Mouse (Mus musculus) ES-E14 (cell line): ENCODE data around the gene Hist1h2bc. TPM values are rescaled to one million over a fixed set of nuclear protein-coding genes. Genes with fewer than 3 reads are reported as not detected.

Source experiments
- DNase-seq: peaks from one replicate; pipeline ENCODE4 v3.0.0-alpha.2; 2013; ENCODE audit warnings: low read depth, low spot score
- H3K27ac ChIP-seq: 2 replicates; pipeline ENCODE4 v1.5.1; 2012; ENCODE audit warnings: low read depth, mild to moderate bottlenecking, low read length, moderate library complexity, mixed read lengths; ENCODE audit not compliant: poor library complexity, insufficient read depth, severe bottlenecking
- H3K36me3 ChIP-seq: 2 replicates; pipeline ENCODE4 v1.6.1; 2012; ENCODE audit warnings: mild to moderate bottlenecking, low read length, moderate library complexity, mixed read lengths; ENCODE audit not compliant: control insufficient read depth, poor library complexity, insufficient read depth, severe bottlenecking
- H3K4me1 ChIP-seq, 2 experiments: fragments of 150-350 bp in 1 of 2; sonication (generic) in 1 of 2; 2 replicates each; pipeline ENCODE4 v1.6.1; 2012; ENCODE audit warnings: low read length in 2 of 2, mild to moderate bottlenecking in 1 of 2, mixed read lengths in 1 of 2; ENCODE audit not compliant: control insufficient read depth in 2 of 2, insufficient read depth in 2 of 2, poor library complexity in 1 of 2
- H3K4me3 ChIP-seq, 2 experiments: fragments of 150-350 bp in 1 of 2; sonication (generic) in 1 of 2; 2 replicates each; pipeline ENCODE4 v1.5.1; 2012; ENCODE audit warnings: low read length in 2 of 2, low read depth in 1 of 2, mild to moderate bottlenecking in 1 of 2, mixed read lengths in 1 of 2; ENCODE audit not compliant: insufficient read depth in 1 of 2, poor library complexity in 1 of 2, severe bottlenecking in 1 of 2
- H3K9ac ChIP-seq: 2 replicates; pipeline ENCODE4 v1.6.1; 2012; ENCODE audit warnings: low read depth, mild to moderate bottlenecking, low read length, mixed read lengths; ENCODE audit not compliant: poor library complexity, insufficient read depth, severe bottlenecking
- H3K9me3 ChIP-seq: fragments of 150-350 bp; sonication (generic); 2 replicates; pipeline ENCODE4 v1.6.1; 2012; ENCODE audit warnings: low read depth, mild to moderate bottlenecking, low read length; ENCODE audit not compliant: control insufficient read depth, insufficient read depth
- CHD2 ChIP-seq: IDR thresholded peaks from 2 replicates; pipeline ENCODE4 v1.6.1; 2014; ENCODE audit warnings: mild to moderate bottlenecking, low read depth, low read length, inconsistent platforms
- HCFC1 ChIP-seq: IDR thresholded peaks from 2 replicates; pipeline ENCODE4 v1.6.1; 2012; ENCODE audit warnings: low read length, inconsistent platforms, borderline replicate concordance; ENCODE audit not compliant: insufficient read depth
- MAFK ChIP-seq: IDR thresholded peaks from 2 replicates; pipeline ENCODE4 v1.6.1; 2014; ENCODE audit warnings: mild to moderate bottlenecking, low read depth, low read length, inconsistent platforms; ENCODE audit not compliant: insufficient read depth
- ZC3H11A ChIP-seq: IDR thresholded peaks from 2 replicates; pipeline ENCODE4 v1.6.1; 2012; ENCODE audit warnings: low read depth, mild to moderate bottlenecking, inconsistent platforms, low read length, borderline replicate concordance
- ZNF384 ChIP-seq: IDR thresholded peaks from 2 replicates; pipeline ENCODE4 v1.6.1; 2012; ENCODE audit warnings: low read depth, low read length, inconsistent platforms
- in situ Hi-C, 2 experiments: fragments of 600-800 bp; cut with MboI; formaldehyde crosslinking; loops; one replicate each; pipeline ENCODE4 v1.15.1; 2025; ENCODE audit warnings: low sequenced_read_pairs in 2 of 2, inconsistent platforms in 1 of 2; ENCODE audit not compliant: unreplicated experiment in 2 of 2
- total RNA-seq: library from RNA; depleted of rRNA; stranded (reverse); fragments of 300-350 nt; gene quantifications from 2 replicates; pipeline ENCODE4 v1.2.3, GENCODE M21; 2012

The Hist1h2bc gene
- total RNA-seq, 1 experiment, result 545 TPM

GRCm38 (mm10) chr13:23689459-23689858, 5.5 kb downstream of the Hist1h2bc start:
- Histone ChIP-seq H3K36me3 (no peaks in the 10 kb centered on the region), H3K9ac (no peak overlapping the region), H3K4me3 (no peak overlapping the region), H3K4me1 (no peaks in the 10 kb centered on the region; a peak in 1 of 4 replicates), H3K9me3 (no peaks in the 10 kb centered on the region; the same call in 1 of the 2 replicates), H3K27ac (no peak overlapping the region)
- no peak for TF ChIP-seq HCFC1
- no peak for TF ChIP-seq MAFK
- no peak for TF ChIP-seq ZNF384
- TF ChIP-seq CHD2, result no peak
- no peak for TF ChIP-seq ZC3H11A
- in situ Hi-C loops, result loop anchor here in 1 of 2 experiments (25.0 kb wide), 1 partner anchor 1652 kb away; the partner anchor contains the start of genes Hist1h2ag, Hist1h2ah, Hist1h2bj and Hist1h2bk
- no peak for DNase-seq

- Histone ChIP-seq H3K36me3 (no peaks in the 10 kb centered on the region), H3K27ac (no peak overlapping the region), H3K9ac (no peak overlapping the region), H3K4me1 (peaks cover 0 to 6% of the 10 kb centered on the region in 2 experiments; a peak in 2 of 4 replicates), H3K9me3 (no peaks in the 10 kb centered on the region; the same call in 1 of the 2 replicates), H3K4me3 (no peak overlapping the region)
- in situ Hi-C loops, result loop anchor here (5.0 to 25.0 kb wide), 2 partner anchors 48 to 1657 kb away; partner anchors contain the start of genes Hist1h2ag (in 1 of the 2), Hist1h2ah (in 1 of the 2), Hist1h2bj (in 1 of the 2) and Hist1h2bk (in 1 of the 2)
- DNase-seq, result no peak
- TF ChIP-seq ZNF384 (no peak), MAFK (no peak), CHD2 (no peak), HCFC1 (no peak), ZC3H11A (no peak)
Observed at GRCm38 (mm10) chr13:23693856-23694440, 9.9 kb downstream of the Hist1h2bc start.

DNA sequence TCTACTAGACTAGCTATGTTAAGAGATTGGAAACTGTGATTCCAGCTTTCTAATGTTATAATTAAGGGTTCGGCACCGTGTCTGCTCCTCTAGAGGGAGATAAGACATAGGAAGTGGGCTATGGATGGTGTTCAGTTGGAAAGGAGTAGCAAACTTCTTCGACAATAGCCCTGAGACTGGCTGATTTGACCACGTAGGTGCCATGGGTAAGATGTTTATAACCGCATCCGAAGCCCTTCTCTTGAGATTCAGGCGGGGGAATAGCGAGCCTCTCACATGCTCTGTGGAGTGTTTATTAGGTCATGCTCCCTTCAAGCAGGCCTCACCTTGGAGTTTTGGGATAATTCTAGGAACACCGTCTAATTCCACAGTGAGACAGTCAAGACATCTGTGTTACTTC, 11.0 kb downstream of the Hist1h2bc start:
- no peak overlapping the region for H3K4me3 ChIP-seq
- H3K9me3 ChIP-seq, result no peaks in the 10 kb centered on the region; the same call in 1 of the 2 replicates
- H3K9ac ChIP-seq, result no peak overlapping the region
- no peak for DNase-seq
- H3K27ac ChIP-seq, result no peak overlapping the region
- peaks cover 0 to 6% of the 10 kb centered on the region in 2 experiments; a peak in 2 of 4 replicates for H3K4me1 ChIP-seq
- TF ChIP-seq ZNF384 (no peak), ZC3H11A (no peak), HCFC1 (no peak), MAFK (no peak), CHD2 (no peak)
- in situ Hi-C loops, result loop anchor here (5.0 to 25.0 kb wide), 2 partner anchors 47 to 1658 kb away; partner anchors contain the start of genes Hist1h2ag (in 1 of the 2), Hist1h2ah (in 1 of the 2), Hist1h2bj (in 1 of the 2) and Hist1h2bk (in 1 of the 2)
- no peaks in the 10 kb centered on the region for H3K36me3 ChIP-seq

DNA sequence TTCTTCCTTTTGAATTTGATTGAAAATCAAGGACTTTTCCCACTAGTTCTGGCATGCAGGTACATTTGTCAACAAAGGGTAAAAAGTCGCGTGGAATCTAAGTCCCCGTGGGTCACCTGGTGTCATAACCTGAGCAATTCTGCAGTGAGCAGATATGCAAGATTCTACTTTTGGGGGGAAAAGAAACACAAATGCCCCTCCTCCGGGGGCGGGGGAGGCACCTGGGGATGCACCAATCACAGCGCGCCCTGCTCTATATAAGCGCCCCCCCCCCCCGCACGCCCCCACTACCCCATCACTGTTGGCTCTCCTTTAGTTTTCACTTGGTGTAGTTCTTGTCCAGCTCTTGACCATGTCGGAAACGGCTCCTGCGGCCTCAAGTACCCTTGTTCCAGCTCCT, 11.5 kb downstream of the Hist1h2bc start, which contains the start of gene Hist1h1t:
Hist1h1t (plus strand) TSS at position 301 of the 400 bp plus-strand sequence.
- H3K27ac ChIP-seq, result no peak within 1 kb of the TSS
- peaks cover 0 to 6% of the 10 kb centered on the region in 2 experiments; a peak in 2 of 4 replicates for H3K4me1 ChIP-seq
- H3K9ac ChIP-seq, result peak within 1 kb of the TSS; percentile 18; the same call in 1 of the 2 replicates
- TF ChIP-seq ZC3H11A (no peak), HCFC1 (no peak), CHD2 (no peak)
- H3K4me3 ChIP-seq, result 0 out of 4 replicates have a peak within 1 kb of the TSS, but pooled peaks of 1 of the 2 experiments have one; percentile 4
- in situ Hi-C loops, result loop anchor here in 1 of 2 experiments (25.0 kb wide), 1 partner anchor 1658 kb away; the partner anchor contains the start of genes Hist1h2ag, Hist1h2ah, Hist1h2bj and Hist1h2bk
- DNase-seq, result no peak
- H3K36me3 ChIP-seq, result no peaks in the 10 kb centered on the region
- no peaks in the 10 kb centered on the region; the same call in 1 of the 2 replicates for H3K9me3 ChIP-seq
